Mouse (Mus musculus) thymus, postnatal 10 days (tissue): ENCODE data around the gene Nhs.

Experiments used
- DNase-seq, 2 experiments: peaks; one replicate each; pipeline ENCODE4 v3.0.0; 2021; ENCODE audit warnings: low spot score in 2 of 2

Gene Nhs

DNA sequence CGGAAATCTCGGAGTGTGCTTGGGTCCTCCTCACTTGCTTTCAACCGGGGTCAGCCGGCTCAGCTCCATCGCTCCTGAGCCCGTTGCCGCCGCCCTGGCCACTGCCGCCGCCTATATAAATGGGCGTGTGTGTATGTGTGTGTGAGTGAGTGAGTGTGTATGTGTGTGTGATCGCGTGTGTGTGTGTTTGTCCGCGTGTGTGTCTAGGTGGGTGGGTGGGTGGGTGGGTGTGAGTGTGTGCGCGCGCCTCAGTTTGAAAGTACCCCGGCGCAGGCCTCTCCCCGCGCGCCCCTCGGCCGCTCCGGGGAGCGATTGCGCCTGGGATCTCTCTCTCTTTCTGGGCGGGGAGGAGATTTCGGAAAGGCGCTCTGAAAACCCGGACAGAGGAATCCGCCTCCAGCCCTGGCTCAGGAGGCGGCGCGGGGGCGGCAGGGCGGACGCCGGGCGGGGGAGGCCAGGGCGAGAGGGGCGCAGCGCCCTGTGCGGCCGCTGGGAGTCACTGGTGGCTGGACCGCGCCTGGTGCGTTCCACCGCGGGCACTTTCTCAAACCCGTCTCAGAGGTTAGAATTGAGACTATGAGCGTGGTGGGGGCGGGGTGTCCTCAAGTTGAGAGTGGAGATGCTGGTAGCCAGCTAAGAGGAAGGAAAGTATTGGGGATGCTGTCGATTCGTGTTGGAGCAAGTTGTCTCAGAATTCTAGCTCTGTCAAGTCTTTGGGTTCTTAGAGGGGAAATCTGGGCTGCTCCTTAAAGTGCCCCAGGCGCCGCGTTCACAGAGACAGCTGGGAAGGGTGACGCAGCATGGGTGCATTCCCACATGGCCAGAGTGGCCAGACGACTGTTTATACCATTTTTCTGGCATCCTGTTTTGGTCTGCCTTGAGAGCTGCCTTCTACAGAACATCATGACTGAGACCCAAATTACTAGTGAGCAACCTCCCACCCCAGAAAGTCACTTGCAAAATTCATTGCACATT is at the start of gene Nhs:
Nhs (minus strand) TSS at position 94 of the 975 bp plus-strand sequence.
- no peak for DNase-seq

DNA sequence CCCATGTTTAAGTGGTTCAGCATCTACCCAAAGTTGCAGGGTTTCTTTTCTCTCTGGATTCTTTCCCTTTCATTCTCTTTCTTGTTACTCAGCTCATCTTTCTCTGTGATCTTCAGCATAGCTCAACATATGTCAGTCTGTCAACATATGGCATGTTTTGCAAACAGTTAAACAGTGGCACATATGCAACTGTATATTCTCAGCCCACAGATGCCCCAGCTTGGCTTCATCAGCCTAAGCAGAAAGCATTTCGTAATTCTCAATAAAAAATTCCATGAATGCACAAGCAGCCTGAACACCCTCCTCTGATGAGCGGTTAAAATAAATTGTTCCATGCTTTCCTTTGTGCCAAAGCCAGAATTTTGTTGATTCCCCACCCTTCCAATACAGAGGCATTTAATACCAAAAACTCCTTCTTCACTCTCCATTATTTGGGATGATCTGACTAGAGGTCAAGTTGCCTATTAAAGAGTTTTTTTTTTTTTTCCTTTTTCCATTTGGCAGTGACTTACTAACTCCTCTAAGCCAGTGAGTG is 46.9 kb upstream of the Nhs start:
- no peak for DNase-seq

DNA sequence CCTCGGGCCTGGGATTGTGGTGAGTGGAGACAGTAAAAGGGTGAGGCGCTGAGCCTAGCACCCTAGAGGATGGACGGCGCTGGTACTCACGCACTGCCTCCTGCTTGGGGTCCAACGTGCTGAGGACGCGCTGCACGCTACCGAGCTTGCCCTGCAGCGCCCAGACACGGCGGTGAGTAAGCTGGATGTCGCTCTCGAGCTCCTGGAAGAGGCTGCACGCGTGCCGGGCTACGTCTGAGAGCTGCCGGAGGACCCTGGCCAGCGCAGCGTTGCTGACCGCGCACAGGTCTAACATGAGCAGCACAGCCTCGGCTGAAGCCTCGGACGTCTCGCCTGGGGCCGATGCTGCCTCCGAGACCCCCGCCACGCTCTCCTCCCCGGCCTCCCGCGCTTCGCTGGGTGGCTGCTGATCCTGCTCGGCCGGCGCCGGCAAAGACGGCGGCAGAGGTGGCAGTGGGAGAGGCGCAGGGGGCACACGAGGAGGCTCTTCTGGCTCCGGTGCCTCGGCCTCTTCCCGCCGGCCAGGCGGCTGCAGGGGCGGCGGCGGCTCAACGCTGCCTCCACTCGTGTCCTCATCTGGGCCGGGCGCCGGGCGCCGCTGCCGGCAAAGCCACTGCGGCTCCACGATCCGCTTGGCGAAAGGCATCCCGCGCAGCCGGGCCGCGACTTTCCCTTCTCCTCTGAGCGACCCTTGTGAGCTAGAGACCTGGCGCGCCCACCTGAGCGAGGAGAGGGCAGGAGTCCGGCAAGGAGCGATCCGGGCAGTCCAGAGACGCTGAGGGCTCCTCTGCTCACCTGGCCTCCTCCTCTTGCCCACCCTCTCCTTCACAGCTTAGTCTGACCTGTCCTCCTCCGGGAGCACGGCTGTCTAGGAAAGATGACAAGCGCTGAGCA is 540 bp downstream of the Nhs start:
- DNase-seq: no peak

DNA sequence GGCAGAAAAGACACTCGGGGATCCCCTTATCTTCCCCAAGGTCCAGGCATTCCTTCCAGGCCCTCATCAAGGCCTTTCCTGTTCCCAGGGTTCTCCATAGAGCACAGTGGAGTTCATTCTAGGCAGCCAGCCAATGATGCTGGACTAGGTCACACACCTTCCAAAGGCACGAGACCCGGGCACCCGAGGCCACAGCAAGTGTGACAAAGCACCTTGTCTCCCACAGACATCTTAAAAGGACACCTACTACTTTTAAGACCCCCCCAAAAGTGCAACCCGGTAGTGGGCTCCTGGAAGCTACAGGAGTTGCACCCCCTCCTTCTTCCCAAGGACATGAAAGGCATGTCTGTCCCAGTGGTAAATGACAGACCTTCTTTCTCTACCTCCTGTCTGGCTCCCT is 1.4 kb downstream of the Nhs start:
- no peak for DNase-seq

DNA sequence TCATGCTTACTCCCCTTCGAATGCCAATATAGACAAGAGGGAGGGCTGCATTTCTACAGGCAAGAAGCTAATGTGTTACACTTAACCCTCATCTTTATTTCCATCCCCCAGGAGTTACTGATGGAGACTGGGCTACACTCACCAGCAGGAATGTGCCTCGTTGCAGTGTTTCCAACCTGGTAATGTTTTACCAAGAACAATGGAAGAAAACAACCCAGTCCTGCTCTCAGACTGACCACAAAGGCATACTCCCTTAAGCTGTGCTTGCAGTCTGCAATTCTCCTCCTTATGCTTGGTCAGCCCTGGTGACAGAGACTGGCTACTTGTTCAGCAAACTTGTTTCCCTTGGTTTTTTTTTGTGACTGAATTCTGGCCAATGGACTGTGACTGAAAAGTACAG is 21.7 kb downstream of the Nhs start:
- no peak for DNase-seq

DNA sequence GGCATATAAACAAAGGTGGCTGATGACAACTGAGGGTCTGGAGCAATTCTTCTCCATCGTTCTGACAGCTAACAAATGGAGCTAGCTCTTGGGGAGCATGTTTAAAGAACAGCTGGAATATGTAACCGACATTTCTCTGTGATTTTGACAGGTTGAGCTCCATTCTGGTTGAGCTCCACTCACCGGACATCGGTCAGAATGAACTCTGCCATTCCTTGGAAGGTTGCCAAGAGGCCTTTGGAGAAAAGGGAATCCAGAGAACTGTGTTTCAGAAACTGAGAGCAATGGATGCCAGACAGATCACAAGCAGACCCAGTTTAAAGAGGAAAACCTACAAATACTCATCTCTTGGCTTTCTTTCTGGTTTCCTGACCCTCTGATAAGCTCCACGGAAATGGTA is 46.3 kb downstream of the Nhs start:
- no peak for DNase-seq

DNA sequence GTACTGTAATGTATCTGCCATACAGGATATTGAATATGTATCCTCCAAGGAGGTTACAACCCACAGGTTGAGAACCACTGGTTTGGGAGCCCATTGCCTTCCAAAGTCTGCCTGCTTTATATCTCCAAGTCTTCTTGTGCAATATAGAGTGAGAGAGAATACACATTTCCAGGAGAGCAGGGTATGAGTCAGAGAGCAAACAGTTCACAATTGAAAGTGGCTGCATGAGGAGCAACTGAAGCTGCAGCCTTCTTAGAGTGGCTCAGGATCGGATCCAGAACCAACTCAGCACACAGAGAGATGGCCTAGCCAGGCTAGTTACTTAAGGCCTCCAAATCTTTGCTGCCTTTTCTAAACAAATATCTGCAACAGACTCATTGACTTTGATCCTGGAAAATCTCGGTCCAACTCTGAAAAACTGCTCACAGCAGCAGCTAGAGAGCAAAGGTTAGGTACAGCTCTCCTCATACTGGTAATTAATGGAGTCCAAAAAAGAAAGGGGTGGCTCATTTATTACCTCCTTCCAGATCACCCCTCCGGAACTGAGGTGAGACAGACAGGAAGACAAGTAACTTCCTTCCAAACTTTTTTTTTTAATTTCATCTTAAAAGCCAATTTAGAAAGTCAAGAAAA is 56.6 kb downstream of the Nhs start:
- DNase-seq: no peak

DNA sequence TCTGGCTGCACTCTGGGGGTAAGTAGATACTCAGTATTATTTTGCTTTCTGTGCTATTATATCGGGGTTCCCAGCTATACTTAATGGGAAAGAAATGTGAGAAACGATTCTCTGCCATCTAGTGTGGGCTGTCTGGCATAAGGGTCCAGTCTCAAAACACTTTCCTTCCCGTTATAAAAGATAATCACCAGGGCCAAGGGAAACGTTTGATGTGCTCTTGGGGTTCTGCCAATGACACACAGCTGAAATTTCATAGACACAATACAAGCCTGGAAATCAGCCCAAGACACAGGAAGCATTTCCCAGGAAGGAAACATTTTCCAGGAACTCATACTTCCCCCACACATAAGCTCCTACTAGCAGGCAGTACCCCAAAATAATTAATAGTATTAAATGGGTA is 61.2 kb downstream of the Nhs start:
- no peak for DNase-seq

DNA sequence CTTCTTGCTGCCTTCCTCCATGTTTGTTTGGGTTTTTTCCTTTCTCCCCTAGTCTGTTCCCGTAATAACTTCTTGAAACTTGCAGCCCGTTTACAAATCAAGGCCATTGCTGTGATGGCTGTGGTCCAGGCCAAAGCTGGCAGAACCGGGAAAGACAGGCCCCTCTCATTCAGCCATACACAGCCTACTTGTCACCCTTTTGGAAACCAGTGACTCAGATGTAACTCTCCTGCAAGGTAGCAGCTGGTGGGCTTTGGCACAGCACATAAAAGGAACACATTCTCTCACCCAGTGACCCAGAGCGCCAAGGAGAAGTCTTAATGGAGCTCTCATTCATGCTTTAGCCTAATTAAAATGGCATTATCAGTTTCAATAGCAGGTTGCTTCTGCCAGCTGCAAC is 72.2 kb downstream of the Nhs start:
- DNase-seq: no peak

DNA sequence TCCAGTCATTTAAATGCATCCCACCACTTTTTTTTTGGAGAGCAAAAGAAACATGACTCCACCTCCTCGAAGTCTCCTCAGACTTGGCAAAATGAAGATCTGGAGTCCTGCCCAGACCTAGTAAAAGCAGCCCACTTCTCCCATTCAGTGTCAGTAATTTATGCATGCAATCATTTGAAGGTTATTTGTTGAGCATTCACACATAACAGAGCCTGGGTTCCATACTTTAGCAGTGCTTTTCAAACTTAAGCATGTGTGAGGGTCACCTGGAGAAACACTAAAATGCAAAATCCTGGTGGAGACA is 73.7 kb downstream of the Nhs start:
- DNase-seq: no peak

DNA sequence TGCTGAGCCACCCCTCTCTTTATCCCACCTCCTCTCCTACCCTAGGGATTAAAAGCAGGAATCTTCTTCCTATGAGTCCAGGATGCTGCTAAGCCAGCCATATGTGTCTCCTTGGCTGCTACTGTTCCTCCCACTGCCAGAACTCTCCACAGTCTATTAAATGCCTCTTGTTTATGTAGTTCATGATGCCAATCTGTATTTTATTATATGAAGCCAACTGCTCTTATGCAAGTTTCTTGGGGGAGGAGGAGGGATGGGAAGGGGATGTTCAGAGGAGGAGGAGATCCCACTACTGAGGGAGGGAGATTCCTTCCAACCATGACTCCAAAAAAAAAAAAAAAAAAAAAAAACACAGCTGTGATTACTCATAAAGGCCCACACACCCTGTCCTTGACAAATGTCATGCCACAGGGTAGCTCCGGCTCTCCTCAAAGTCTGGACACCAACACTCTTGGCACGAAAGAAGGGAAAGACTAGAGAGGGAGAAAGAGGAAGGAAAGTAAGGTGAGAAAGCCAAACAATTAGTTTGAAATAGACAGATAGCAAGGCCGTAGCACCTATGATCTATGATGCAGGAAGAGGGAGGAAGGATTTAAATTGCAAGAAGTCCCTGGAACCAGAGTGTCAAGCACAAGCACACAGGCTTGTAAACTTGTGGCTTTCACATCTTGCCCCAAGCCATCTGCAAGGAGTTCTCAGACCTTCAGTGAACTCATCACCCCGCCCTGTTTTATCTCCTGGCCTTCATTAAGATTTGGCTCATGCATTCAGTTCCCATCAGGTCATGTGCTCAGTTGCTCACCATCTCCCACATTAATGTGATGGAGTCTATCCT is 74.3 kb downstream of the Nhs start:
- no peak for DNase-seq

DNA sequence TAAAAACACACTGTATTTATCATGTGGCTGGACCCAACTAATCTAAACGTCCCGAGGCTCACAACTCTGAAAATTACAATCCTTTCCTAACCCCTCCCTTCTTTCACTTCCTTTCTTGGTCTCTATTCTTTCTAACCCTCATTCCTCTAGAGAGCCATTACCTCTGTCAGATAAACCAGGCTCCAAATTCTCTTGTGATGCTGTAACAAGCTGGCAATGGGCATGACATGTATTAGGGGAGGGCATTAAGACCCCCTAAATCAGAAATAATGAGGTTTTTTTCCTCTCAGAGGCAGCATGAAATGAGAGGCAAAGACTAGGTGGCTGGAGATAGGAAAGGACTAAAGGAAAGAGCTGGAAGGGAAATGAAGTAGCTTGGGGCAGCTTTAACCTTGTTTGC is 96.4 kb downstream of the Nhs start:
- DNase-seq: no peak

DNA sequence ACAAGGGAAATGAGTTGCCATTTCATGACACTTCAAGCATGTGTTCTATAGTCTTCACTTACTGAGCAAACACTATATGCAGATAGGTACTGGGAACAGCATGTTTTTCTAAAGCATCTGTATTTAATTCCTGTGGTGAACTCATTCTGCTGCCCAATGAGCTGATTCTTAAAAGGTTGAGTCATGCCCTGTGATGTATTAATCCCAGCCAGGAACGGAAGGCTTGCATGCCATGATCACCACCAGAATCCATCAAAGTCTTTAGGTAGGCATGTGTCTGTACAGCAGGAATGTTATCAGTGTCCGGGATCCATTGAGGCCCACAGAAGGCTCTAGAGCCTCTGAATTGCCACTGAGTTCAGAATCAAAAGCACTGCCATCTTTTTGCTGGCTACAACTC is 103.9 kb downstream of the Nhs start:
- DNase-seq: no peak

DNA sequence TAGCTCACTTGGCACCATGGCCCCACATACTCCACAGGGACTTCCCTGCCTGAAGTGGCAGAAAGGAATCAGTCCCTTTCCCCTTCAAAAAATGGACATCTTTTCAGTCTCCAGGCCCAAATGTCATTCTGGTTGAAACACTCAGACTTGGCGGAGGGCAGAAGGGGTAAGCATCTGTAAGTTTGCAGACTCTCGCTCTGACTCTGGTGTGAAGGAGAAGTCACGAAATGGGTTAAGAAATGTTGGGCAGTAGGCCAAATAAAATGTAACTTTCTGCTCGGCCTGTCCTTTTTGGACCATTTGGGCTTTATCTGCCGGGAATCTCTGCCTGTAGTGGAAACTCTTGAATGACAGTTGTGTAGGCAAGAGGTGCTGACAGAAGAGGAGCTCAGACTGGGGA is 106.0 kb downstream of the Nhs start:
- no peak for DNase-seq

DNA sequence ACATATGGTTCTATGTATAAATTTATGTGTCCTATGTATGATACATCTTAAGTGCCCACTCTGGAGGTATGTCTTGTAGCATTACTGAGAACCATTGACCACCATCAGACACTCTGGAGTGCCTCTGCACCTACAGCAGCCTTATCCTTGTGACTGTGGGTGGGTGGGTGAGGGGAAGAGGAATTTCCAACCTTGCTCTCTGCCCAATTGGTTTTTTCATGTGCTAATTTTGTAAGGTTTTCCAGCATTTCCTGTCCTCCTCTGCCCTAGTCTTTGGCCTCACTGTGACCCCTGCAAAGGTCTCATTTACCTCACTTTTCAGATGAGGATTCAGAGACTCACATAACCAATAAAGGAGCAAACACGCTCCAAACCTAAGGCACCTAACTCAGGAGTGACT is 107.0 kb downstream of the Nhs start:
- DNase-seq: no peak

DNA sequence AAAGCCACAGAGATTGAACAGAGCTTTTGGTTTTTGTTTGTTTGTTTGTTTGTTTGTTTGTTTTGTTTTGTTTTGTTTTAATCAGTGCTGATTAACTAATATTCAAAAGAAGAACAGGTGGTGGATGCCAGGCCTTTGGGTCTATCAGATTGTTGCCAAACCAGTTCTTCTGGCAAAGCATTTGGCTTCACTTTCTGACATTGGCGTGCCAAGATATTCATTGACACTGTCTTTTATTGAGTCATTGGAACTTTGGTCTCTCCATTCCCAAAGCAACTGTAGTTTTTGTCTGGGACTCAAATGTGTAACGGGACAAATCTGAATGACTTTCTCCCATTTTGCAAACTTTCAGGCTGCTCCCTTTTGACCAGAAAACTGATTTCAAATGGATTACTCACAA is 109.9 kb downstream of the Nhs start:
- DNase-seq: no peak

DNA sequence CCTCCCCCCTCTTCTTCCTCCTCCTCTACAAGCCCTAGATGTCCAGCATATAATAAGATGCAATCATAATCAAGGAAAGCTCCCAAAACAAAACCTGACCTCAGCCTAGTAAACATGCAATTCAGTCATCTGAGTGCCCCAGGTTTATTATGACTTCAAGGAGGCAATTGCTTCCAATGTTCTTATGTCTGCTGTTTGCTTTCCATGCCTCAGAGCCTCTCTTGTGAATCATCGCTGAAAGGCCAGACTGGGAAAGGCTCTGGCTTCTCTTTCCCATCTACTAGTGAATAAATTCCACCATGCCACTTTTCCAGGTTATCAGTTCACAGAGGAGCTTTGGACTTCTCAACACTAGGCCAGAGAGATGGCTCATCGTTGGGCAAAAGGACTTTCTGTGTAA is 114.0 kb downstream of the Nhs start:
- no peak for DNase-seq

DNA sequence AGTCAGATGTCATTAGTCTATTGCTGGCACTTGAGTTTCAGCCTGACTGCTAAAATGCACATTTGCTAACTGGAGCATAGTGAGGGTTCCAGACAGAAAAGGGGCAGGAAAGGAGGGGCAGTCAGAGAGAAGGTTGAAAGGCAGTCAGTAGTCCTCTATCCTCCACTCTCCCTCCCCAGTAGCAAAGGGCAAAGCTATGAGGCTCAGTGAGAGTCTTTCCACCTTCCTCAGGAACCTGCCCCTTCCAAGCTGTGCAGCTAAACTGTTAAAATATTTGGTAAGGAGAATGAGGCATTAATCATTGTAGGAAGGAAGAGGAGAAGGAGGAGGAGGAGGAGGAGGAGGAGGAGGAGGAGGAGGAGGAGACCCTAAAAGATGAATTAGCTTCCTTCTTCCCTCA is 115.4 kb downstream of the Nhs start:
- no peak for DNase-seq

DNA sequence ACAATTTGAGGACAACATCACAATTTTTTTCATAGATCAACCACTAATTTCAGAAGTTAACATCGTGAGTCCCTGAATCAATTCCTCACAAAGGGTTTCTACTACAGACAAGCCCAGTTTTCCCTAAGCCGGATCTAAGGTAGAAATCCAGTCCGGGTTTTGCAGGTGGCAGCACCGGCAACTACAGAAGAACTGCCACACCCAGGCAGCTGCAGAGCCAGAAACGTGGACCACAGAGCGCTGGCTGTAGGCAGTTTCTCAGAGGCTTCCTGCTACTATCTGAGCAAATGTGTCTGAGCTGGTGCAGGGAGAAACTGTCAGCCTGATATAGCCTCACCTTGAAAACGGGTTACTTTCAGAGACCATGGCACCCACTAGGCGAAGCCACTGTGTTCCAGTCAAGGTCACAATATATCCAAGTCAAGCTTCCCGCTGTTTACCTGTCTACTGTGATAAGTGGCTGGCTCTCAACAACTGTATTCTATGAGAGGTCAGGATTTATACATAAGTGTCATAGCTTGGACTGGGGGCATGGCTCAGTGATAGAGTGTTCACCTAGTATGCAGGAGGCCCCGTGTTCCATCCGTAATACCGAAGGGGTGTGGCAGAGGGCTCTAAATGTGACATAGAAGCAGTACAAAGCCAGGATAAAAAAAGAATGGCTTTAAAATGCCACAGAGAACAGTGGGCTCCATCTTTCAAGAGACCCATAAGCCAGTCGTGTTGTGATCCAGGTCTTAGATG is 134.1 kb downstream of the Nhs start:
- peak; percentile 14 to 44 for DNase-seq

DNA sequence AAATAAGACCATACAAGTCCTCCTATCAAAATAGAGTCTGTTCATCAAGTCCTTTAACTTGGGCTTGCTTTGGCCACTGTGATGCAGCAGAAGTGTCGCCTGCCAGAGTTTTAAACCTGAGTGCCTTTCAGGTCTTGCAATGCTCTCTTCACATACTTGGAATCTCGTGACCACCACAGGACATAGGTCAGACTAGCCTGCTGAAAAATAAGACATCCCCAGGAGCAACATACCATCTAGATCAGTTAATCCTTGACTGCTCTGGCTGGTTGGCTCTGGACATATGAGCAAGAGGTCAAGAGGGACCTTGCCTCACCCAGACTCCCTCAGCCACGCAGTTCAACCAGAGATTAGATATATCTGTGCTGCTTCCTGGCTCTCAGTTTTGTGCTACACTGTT is 137.8 kb downstream of the Nhs start:
- no peak for DNase-seq
